Mouse (Mus musculus): ENCODE measurements around the gene Clstn1. TPM values are rescaled to one million over a fixed set of nuclear protein-coding genes. Genes with fewer than 3 reads are reported as not detected.

Clstn1 gene
- polyA plus RNA-seq, 1 experiment from 2014 or later = 36.1 TPM

- Histone ChIP-seq H3K9ac (ENCODE audit: low read length) (peak overlapping the region; percentile 52; the same call in 1 of the 2 replicates), H3K27me3 (replicated peaks; ENCODE audit: control insufficient read depth, insufficient read depth, low read length) (no peaks in the 10 kb centered on the region), H3K4me2 (ENCODE audit: low read length) (peak overlapping the region; percentile 33), H3K27ac (ENCODE audit: low read depth, low read length) (peak overlapping the region; percentile 91), H3K36me3 (ENCODE audit: control insufficient read depth, insufficient read depth, low read length) (peaks cover 20% of the 10 kb centered on the region; the same call in 1 of the 2 replicates), H3K9me3 (replicated peaks; ENCODE audit: control insufficient read depth, low read length) (no peaks in the 10 kb centered on the region), H3K4me3 (ENCODE audit: low read depth, low read length) (no peak overlapping the region), H3K4me1 (ENCODE audit: control insufficient read depth, insufficient read depth, low read length) (peaks cover 19% of the 10 kb centered on the region)
- peak; percentile 84 for DNase-seq (ENCODE audit: low spot score)
- WGBS = 44% methylated on average over 21 of the region's 21 CpGs
- peak; percentile 86 for ATAC-seq
These were observed 24.0 kb upstream of the Clstn1 start for GRCm38 (mm10) chr4:149561986-149562904.

- peak; percentile 73 for ATAC-seq
- DNase-seq (ENCODE audit: low spot score) = peak; percentile 91
- Histone ChIP-seq H3K9me3 (replicated peaks; ENCODE audit: control insufficient read depth, low read length) (no peaks in the 10 kb centered on the region), H3K9ac (ENCODE audit: low read length) (peak overlapping the region; percentile 52; the same call in 1 of the 2 replicates), H3K27ac (ENCODE audit: low read depth, low read length) (peak overlapping the region; percentile 91), H3K4me3 (ENCODE audit: low read depth, low read length) (no peak overlapping the region), H3K4me2 (ENCODE audit: low read length) (peak overlapping the region; percentile 33), H3K4me1 (ENCODE audit: control insufficient read depth, insufficient read depth, low read length) (peaks cover 19% of the 10 kb centered on the region), H3K27me3 (replicated peaks; ENCODE audit: control insufficient read depth, insufficient read depth, low read length) (no peaks in the 10 kb centered on the region), H3K36me3 (ENCODE audit: control insufficient read depth, insufficient read depth, low read length) (0 out of 2 replicates have a peak, but pooled peaks cover 17% of the 10 kb centered on the region)
- 11% methylated on average over 7 of the region's 7 CpGs for WGBS
These were observed 23.3 kb upstream of the Clstn1 start for GRCm38 (mm10) chr4:149562905-149563347.

GRCm38 (mm10) chr4:149563941-149564361 is 22.3 kb upstream of the Clstn1 start:
- Histone ChIP-seq H3K36me3 (ENCODE audit: control insufficient read depth, insufficient read depth, low read length) (0 out of 2 replicates have a peak, but pooled peaks cover 16% of the 10 kb centered on the region), H3K9ac (ENCODE audit: low read length) (no peak overlapping the region), H3K9me3 (replicated peaks; ENCODE audit: control insufficient read depth, low read length) (no peaks in the 10 kb centered on the region), H3K4me1 (ENCODE audit: control insufficient read depth, insufficient read depth, low read length) (peaks cover 19% of the 10 kb centered on the region), H3K27ac (ENCODE audit: low read depth, low read length) (peak overlapping the region; percentile 91; the same call in 1 of the 2 replicates), H3K4me2 (ENCODE audit: low read length) (no peak overlapping the region), H3K4me3 (ENCODE audit: low read depth, low read length) (no peak overlapping the region), H3K27me3 (replicated peaks; ENCODE audit: control insufficient read depth, insufficient read depth, low read length) (no peaks in the 10 kb centered on the region)
- ATAC-seq = no peak
- no peak for DNase-seq (ENCODE audit: low spot score)
- 83% methylated on average over 10 of the region's 10 CpGs for whole genome bisulfite sequencing

- H3K4me3 ChIP-seq (ENCODE audit: low read depth, low read length) = no peak overlapping the region
These were observed 21.5 kb upstream of the Clstn1 start for GRCm38 (mm10) chr4:149564452-149565407.

GRCm38 (mm10) chr4:149567432-149568026 is 18.7 kb upstream of the Clstn1 start:
- H3K36me3 ChIP-seq (ENCODE audit: control insufficient read depth, insufficient read depth, low read length) = 0 out of 2 replicates have a peak, but pooled peaks cover 6% of the 10 kb centered on the region
- H3K9me3 ChIP-seq (replicated peaks; ENCODE audit: control insufficient read depth, low read length) = no peaks in the 10 kb centered on the region
- H3K4me3 ChIP-seq (ENCODE audit: low read depth, low read length) = no peak overlapping the region
- ATAC-seq = no peak
- H3K9ac ChIP-seq (ENCODE audit: low read length) = no peak overlapping the region
- DNase-seq (ENCODE audit: low spot score) = no peak
- H3K4me2 ChIP-seq (ENCODE audit: low read length) = no peak overlapping the region
- H3K27me3 ChIP-seq (replicated peaks; ENCODE audit: control insufficient read depth, insufficient read depth, low read length) = no peaks in the 10 kb centered on the region
- H3K4me1 ChIP-seq (ENCODE audit: control insufficient read depth, insufficient read depth, low read length) = peaks cover 11% of the 10 kb centered on the region
- 7% methylated on average over 8 of the region's 8 CpGs for WGBS
- H3K27ac ChIP-seq (ENCODE audit: low read depth, low read length) = no peak overlapping the region

More at GRCm38 (mm10) chr4:149564452-149565407, 21.5 kb upstream of the Clstn1 start:
- Histone ChIP-seq H3K9ac (ENCODE audit: low read length) (peak overlapping the region; percentile 21; the same call in 1 of the 2 replicates), H3K36me3 (ENCODE audit: control insufficient read depth, insufficient read depth, low read length) (0 out of 2 replicates have a peak, but pooled peaks cover 9% of the 10 kb centered on the region), H3K9me3 (replicated peaks; ENCODE audit: control insufficient read depth, low read length) (no peaks in the 10 kb centered on the region), H3K27me3 (replicated peaks; ENCODE audit: control insufficient read depth, insufficient read depth, low read length) (no peaks in the 10 kb centered on the region), H3K27ac (ENCODE audit: low read depth, low read length) (peak overlapping the region; percentile 91; the same call in 1 of the 2 replicates), H3K4me1 (ENCODE audit: control insufficient read depth, insufficient read depth, low read length) (peaks cover 19% of the 10 kb centered on the region), H3K4me2 (ENCODE audit: low read length) (peak overlapping the region; percentile 30)
- DNase-seq (ENCODE audit: low spot score) (peak; percentile 89), ATAC-seq (peak; percentile 37)
- WGBS = 53% methylated on average over 20 of the region's 20 CpGs

GRCm38 (mm10) chr4:149568622-149569021 is 17.6 kb upstream of the Clstn1 start:
- H3K9ac ChIP-seq (ENCODE audit: low read length) = no peak overlapping the region
- no peaks in the 10 kb centered on the region for H3K27me3 ChIP-seq (replicated peaks; ENCODE audit: control insufficient read depth, insufficient read depth, low read length)
- H3K4me2 ChIP-seq (ENCODE audit: low read length) = no peak overlapping the region
- 64% methylated on average over 6 of the region's 6 CpGs for WGBS
- DNase-seq (ENCODE audit: low spot score) (no peak), ATAC-seq (no peak)
- H3K9me3 ChIP-seq (replicated peaks; ENCODE audit: control insufficient read depth, low read length) = no peaks in the 10 kb centered on the region
- no peak overlapping the region for H3K27ac ChIP-seq (ENCODE audit: low read depth, low read length)
- H3K36me3 ChIP-seq (ENCODE audit: control insufficient read depth, insufficient read depth, low read length) = 0 out of 2 replicates have a peak, but pooled peaks cover 6% of the 10 kb centered on the region
- H3K4me3 ChIP-seq (ENCODE audit: low read depth, low read length) = no peak overlapping the region
- peaks cover 7% of the 10 kb centered on the region for H3K4me1 ChIP-seq (ENCODE audit: control insufficient read depth, insufficient read depth, low read length)

- no peak for DNase-seq (ENCODE audit: low spot score)
- no peak overlapping the region for H3K9ac ChIP-seq (ENCODE audit: low read length)
- WGBS = 89% methylated on average over 6 of the region's 6 CpGs
- no peak overlapping the region for H3K4me3 ChIP-seq (ENCODE audit: low read depth, low read length)
- H3K4me1 ChIP-seq (ENCODE audit: control insufficient read depth, insufficient read depth, low read length) = peaks cover 1% of the 10 kb centered on the region
- H3K4me2 ChIP-seq (ENCODE audit: low read length) = no peak overlapping the region
- no peak overlapping the region for H3K27ac ChIP-seq (ENCODE audit: low read depth, low read length)
- H3K36me3 ChIP-seq (ENCODE audit: control insufficient read depth, insufficient read depth, low read length) = 0 out of 2 replicates have a peak, but pooled peaks cover 6% of the 10 kb centered on the region
- no peak for ATAC-seq
- H3K27me3 ChIP-seq (replicated peaks; ENCODE audit: control insufficient read depth, insufficient read depth, low read length) = no peaks in the 10 kb centered on the region
- no peaks in the 10 kb centered on the region for H3K9me3 ChIP-seq (replicated peaks; ENCODE audit: control insufficient read depth, low read length)
These were observed 16.3 kb upstream of the Clstn1 start for GRCm38 (mm10) chr4:149569781-149570497.
